ENCODE assay signal across 15 mouse cellular contexts in genomic region chr12:77786678-77787077, GRCm38 (mm10).
"Had no signal": no experiment of that assay in that cellular context is flagged by ENCODE, and none has a peak within 500 bp of the region (broad histone marks: within the 10 kb centered on the region; RNA-seq: fewer than 3 reads in every experiment).

No protein-coding gene starts in this region.

- H3K4me2 ChIP-seq: limb, embryonic 13.5 days; neural tube, embryonic 12.5 days had no signal

- H3K9me3 ChIP-seq: limb, embryonic 13.5 days; midbrain, embryonic 10.5 days; neural tube, embryonic 12.5 days had no signal

- H3K36me3 ChIP-seq: limb, embryonic 13.5 days; midbrain, embryonic 10.5 days; neural tube, embryonic 12.5 days had no signal

- DNase-seq: kidney, adult 9 months; kidney, postnatal 10 days; kidney, postnatal 4 days; left cerebral cortex, postnatal 4 days; lung, adult 18-20 months; midbrain, embryonic 14.5 days; retina, postnatal 1 day; right cerebral cortex, postnatal 14 days; thymus, adult 2 months; thymus, postnatal 36 days had no signal

- H3K4me3 ChIP-seq: limb, embryonic 13.5 days; midbrain, embryonic 10.5 days; myocyte; neural tube, embryonic 12.5 days had no signal

- H3K27me3 ChIP-seq: neural tube, embryonic 12.5 days had no signal

- H3K27ac ChIP-seq: limb, embryonic 13.5 days; liver, embryonic 14.5 days; midbrain, embryonic 10.5 days; neural tube, embryonic 12.5 days had no signal

- H3K9ac ChIP-seq: limb, embryonic 13.5 days; liver, embryonic 14.5 days; neural tube, embryonic 12.5 days had no signal
